Mouse (Mus musculus): Measurements from ENCODE around the gene Adra1d. TPM values are rescaled to one million over a fixed set of nuclear protein-coding genes. Genes with fewer than 3 reads are reported as not detected.

Adra1d gene
- polyA plus RNA-seq (2015; fragmentation: Nextera tagmentation; extraction: Ambion mirVana), result 0.45 and 0.56 TPM in 2 replicates

- peaks cover 62% of the 10 kb centered on the region for H3K27me3 ChIP-seq (replicated peaks)
- H3K9me3 ChIP-seq, result no peaks in the 10 kb centered on the region
- peaks cover 24% of the 10 kb centered on the region for H3K4me1 ChIP-seq (replicated peaks)
- peak within 1 kb of the TSS; percentile 36 for H3K9ac ChIP-seq
- peak within 1 kb of the TSS; percentile 42 for H3K4me3 ChIP-seq (replicated peaks)
- H3K4me2 ChIP-seq (replicated peaks), result peak within 1 kb of the TSS; percentile 90
- H3K36me3 ChIP-seq, result no peaks in the 10 kb centered on the region
- peak; percentile 47; the same call in 1 of the 2 replicates for ATAC-seq
- no peak within 1 kb of the TSS for H3K27ac ChIP-seq
- under 1% methylated on average over 72 of the region's 82 CpGs for WGBS
Measured at GRCm38 (mm10) chr2:131561891-131562585, at the start of gene Adra1d. Gene Adra1d, minus strand, starts transcription at chr2:131562283.

- no peak overlapping the region for H3K27ac ChIP-seq
- H3K9me3 ChIP-seq, result no peaks in the 10 kb centered on the region
- H3K36me3 ChIP-seq, result no peaks in the 10 kb centered on the region
- H3K27me3 ChIP-seq (replicated peaks), result no peaks in the 10 kb centered on the region
- no peak overlapping the region for H3K9ac ChIP-seq
- WGBS, result 38% methylated on average over 2 of the region's 2 CpGs
- no peaks in the 10 kb centered on the region for H3K4me1 ChIP-seq (replicated peaks)
- ATAC-seq, result no peak
- H3K4me2 ChIP-seq (replicated peaks), result no peak overlapping the region
- H3K4me3 ChIP-seq (replicated peaks), result no peak overlapping the region
Measured at GRCm38 (mm10) chr2:131601881-131602280, 39.8 kb upstream of the Adra1d start.

GRCm38 (mm10) chr2:131594871-131595270 lies 32.8 kb upstream of the Adra1d start:
- Histone ChIP-seq H3K9me3 (no peaks in the 10 kb centered on the region), H3K4me3 (replicated peaks) (no peak overlapping the region), H3K27ac (no peak overlapping the region), H3K9ac (no peak overlapping the region), H3K4me1 (replicated peaks) (no peaks in the 10 kb centered on the region), H3K36me3 (no peaks in the 10 kb centered on the region), H3K27me3 (replicated peaks) (no peaks in the 10 kb centered on the region), H3K4me2 (replicated peaks) (no peak overlapping the region)
- no peak for ATAC-seq
- WGBS, result 86% methylated on average over 6 of the region's 6 CpGs

GRCm38 (mm10) chr2:131587521-131587920 lies 25.4 kb upstream of the Adra1d start:
- WGBS, result 74% methylated on average over 2 of the region's 2 CpGs
- Histone ChIP-seq H3K4me1 (replicated peaks) (no peaks in the 10 kb centered on the region), H3K36me3 (no peaks in the 10 kb centered on the region), H3K4me3 (replicated peaks) (no peak overlapping the region), H3K27me3 (replicated peaks) (no peaks in the 10 kb centered on the region), H3K27ac (no peak overlapping the region), H3K4me2 (replicated peaks) (no peak overlapping the region), H3K9ac (no peak overlapping the region), H3K9me3 (no peaks in the 10 kb centered on the region)
- no peak for ATAC-seq

GRCm38 (mm10) chr2:131581506-131581905 lies 19.4 kb upstream of the Adra1d start:
- Histone ChIP-seq H3K27me3 (replicated peaks) (no peaks in the 10 kb centered on the region), H3K9me3 (no peaks in the 10 kb centered on the region), H3K4me1 (replicated peaks) (no peaks in the 10 kb centered on the region), H3K36me3 (no peaks in the 10 kb centered on the region), H3K9ac (no peak overlapping the region), H3K27ac (no peak overlapping the region), H3K4me2 (replicated peaks) (no peak overlapping the region), H3K4me3 (replicated peaks) (no peak overlapping the region)
- WGBS, result 69% methylated on average over 2 of the region's 2 CpGs
- ATAC-seq, result no peak

- under 1% methylated on average over 28 of the region's 30 CpGs for WGBS
- Histone ChIP-seq H3K4me2 (replicated peaks) (peak overlapping the region; percentile 90), H3K9ac (peak overlapping the region; percentile 36), H3K27ac (no peak overlapping the region), H3K36me3 (no peaks in the 10 kb centered on the region), H3K9me3 (no peaks in the 10 kb centered on the region), H3K27me3 (replicated peaks) (peaks cover 60% of the 10 kb centered on the region), H3K4me1 (replicated peaks) (peaks cover 24% of the 10 kb centered on the region), H3K4me3 (replicated peaks) (peak overlapping the region; percentile 42)
- ATAC-seq, result peak; percentile 84
Measured at GRCm38 (mm10) chr2:131562586-131563122, 571 bp upstream of the Adra1d start.

GRCm38 (mm10) chr2:131561344-131561870 lies 676 bp downstream of the Adra1d start:
- H3K27me3 ChIP-seq (replicated peaks), result peaks cover 68% of the 10 kb centered on the region

GRCm38 (mm10) chr2:131560205-131560919 lies 1.7 kb downstream of the Adra1d start:
- H3K9ac ChIP-seq, result no peak overlapping the region
- H3K4me2 ChIP-seq (replicated peaks), result no peak overlapping the region
- no peaks in the 10 kb centered on the region for H3K9me3 ChIP-seq
- H3K36me3 ChIP-seq, result no peaks in the 10 kb centered on the region
- H3K27me3 ChIP-seq (replicated peaks), result peaks cover 73% of the 10 kb centered on the region
- no peak overlapping the region for H3K27ac ChIP-seq
- peaks cover 24% of the 10 kb centered on the region for H3K4me1 ChIP-seq (replicated peaks)
- no peak for ATAC-seq
- WGBS, result 49% methylated on average over 2 of the region's 2 CpGs
- H3K4me3 ChIP-seq (replicated peaks), result no peak overlapping the region

More at GRCm38 (mm10) chr2:131561344-131561870, 676 bp downstream of the Adra1d start:
- peaks cover 24% of the 10 kb centered on the region for H3K4me1 ChIP-seq (replicated peaks)
- no peak overlapping the region for H3K27ac ChIP-seq
- H3K36me3 ChIP-seq, result no peaks in the 10 kb centered on the region
- peak overlapping the region; percentile 42 for H3K4me3 ChIP-seq (replicated peaks)
- no peak overlapping the region for H3K9ac ChIP-seq
- 6% methylated on average over 33 of the region's 33 CpGs for WGBS
- H3K4me2 ChIP-seq (replicated peaks), result peak overlapping the region; percentile 90
- no peaks in the 10 kb centered on the region for H3K9me3 ChIP-seq
- ATAC-seq, result no peak

GRCm38 (mm10) chr2:131557896-131558295 lies 4.2 kb downstream of the Adra1d start:
- WGBS, result 70% methylated on average over 2 of the region's 2 CpGs
- Histone ChIP-seq H3K27me3 (replicated peaks) (peaks cover 62% of the 10 kb centered on the region), H3K27ac (no peak overlapping the region), H3K36me3 (no peaks in the 10 kb centered on the region), H3K4me1 (replicated peaks) (peaks cover 19% of the 10 kb centered on the region), H3K9me3 (no peaks in the 10 kb centered on the region), H3K4me3 (replicated peaks) (no peak overlapping the region), H3K4me2 (replicated peaks) (no peak overlapping the region), H3K9ac (no peak overlapping the region)
- ATAC-seq, result no peak

- Histone ChIP-seq H3K27ac (no peak overlapping the region), H3K4me3 (replicated peaks) (no peak overlapping the region), H3K9me3 (no peaks in the 10 kb centered on the region), H3K36me3 (no peaks in the 10 kb centered on the region), H3K9ac (no peak overlapping the region), H3K4me2 (replicated peaks) (no peak overlapping the region), H3K27me3 (replicated peaks) (peaks cover 44% of the 10 kb centered on the region), H3K4me1 (replicated peaks) (no peaks in the 10 kb centered on the region)
- 23% methylated on average over 9 of the region's 9 CpGs for WGBS
- ATAC-seq, result no peak
Measured at GRCm38 (mm10) chr2:131552736-131553400, 9.2 kb downstream of the Adra1d start.

GRCm38 (mm10) chr2:131551701-131552620 lies 10.1 kb downstream of the Adra1d start:
- Histone ChIP-seq H3K27ac (no peak overlapping the region), H3K9ac (no peak overlapping the region), H3K27me3 (replicated peaks) (peaks cover 51% of the 10 kb centered on the region), H3K4me2 (replicated peaks) (no peak overlapping the region), H3K9me3 (no peaks in the 10 kb centered on the region), H3K4me3 (replicated peaks) (no peak overlapping the region), H3K4me1 (replicated peaks) (no peaks in the 10 kb centered on the region), H3K36me3 (no peaks in the 10 kb centered on the region)
- no peak for ATAC-seq
- 61% methylated on average over 7 of the region's 7 CpGs for WGBS
